Mouse (Mus musculus): ENCODE data around the gene Slc29a4. TPM values are rescaled to one million over a fixed set of nuclear protein-coding genes. Genes with fewer than 3 reads are reported as not detected.

Gene Slc29a4
- polyA plus RNA-seq, 1 experiment from 2014 or later, result 8.4 TPM

Other genes with a start within 250 kb of the Slc29a4 start
- gene Ap5z1, start 228.6 kb upstream of the Slc29a4 start, polyA plus RNA-seq (2015; fragmentation: Nextera tagmentation; extraction: Ambion mirVana), result 12.0 and 13.6 TPM in 2 replicates
- 0.05 and 0.08 TPM in 2 replicates for gene Papolb, start 162.4 kb upstream of the Slc29a4 start, polyA plus RNA-seq (2015; fragmentation: Nextera tagmentation; extraction: Ambion mirVana)
- 1.8 and 2.5 TPM in 2 replicates for gene Radil, start 141.4 kb upstream of the Slc29a4 start, polyA plus RNA-seq (2015; fragmentation: Nextera tagmentation; extraction: Ambion mirVana)
- 1.7 and 2.0 TPM in 2 replicates for gene Mmd2, start 83.7 kb upstream of the Slc29a4 start, polyA plus RNA-seq (2015; fragmentation: Nextera tagmentation; extraction: Ambion mirVana)
- gene Wipi2, start 64.8 kb upstream of the Slc29a4 start, polyA plus RNA-seq (2015; fragmentation: Nextera tagmentation; extraction: Ambion mirVana), result 37.5 and 37.8 TPM in 2 replicates
- gene Tnrc18, start 125.2 kb downstream of the Slc29a4 start, polyA plus RNA-seq (2015; fragmentation: Nextera tagmentation; extraction: Ambion mirVana), result 19.5 and 21.6 TPM in 2 replicates
- gene Fbxl18, start 202.9 kb downstream of the Slc29a4 start, polyA plus RNA-seq (2015; fragmentation: Nextera tagmentation; extraction: Ambion mirVana), result 11.1 and 11.4 TPM in 2 replicates
- gene Actb, start 214.2 kb downstream of the Slc29a4 start, polyA plus RNA-seq (2015; fragmentation: Nextera tagmentation; extraction: Ambion mirVana), result 14,579 and 17,104 TPM in 2 replicates